Mouse (Mus musculus) liver, embryonic 13.5 days (tissue): ENCODE results near the gene Btbd35f16. TPM values are rescaled to one million over a fixed set of nuclear protein-coding genes. Genes with fewer than 3 reads are reported as not detected.
"Not testable (repeated sequence)": the region's sequence is repeated elsewhere in the genome, so short reads cannot be mapped to it uniquely, and the experiment has no call there.

Experiments used
- ATAC-seq: fragments of 200-750 bp; cut with Nextera tagmentation; 2 replicates; pipeline ENCODE4 v1.8.0; 2017; ENCODE audit warnings: low read depth, mild to moderate bottlenecking, moderate number of reproducible peaks, moderate library complexity
- DNase-seq: peaks from one replicate; pipeline ENCODE4 v3.0.0; 2022
- H3K27ac ChIP-seq: fragments of 300-500 bp; sonication (generic); 2 replicates; pipeline ENCODE4 v1.5.1; 2015; ENCODE audit warnings: moderate library complexity, mild to moderate bottlenecking, inconsistent platforms
- H3K27me3 ChIP-seq: fragments of 300-500 bp; sonication (generic); 2 replicates; pipeline ENCODE4 v1.6.1; 2015; ENCODE audit warnings: mild to moderate bottlenecking, inconsistent platforms
- H3K36me3 ChIP-seq: fragments of 300-500 bp; sonication (generic); 2 replicates; pipeline ENCODE4 v1.6.1; 2015; ENCODE audit warnings: mild to moderate bottlenecking, inconsistent platforms
- H3K4me1 ChIP-seq: fragments of 300-500 bp; sonication (generic); replicated peaks from 2 replicates; pipeline ENCODE4 v1.6.1; 2015; ENCODE audit warnings: inconsistent platforms
- H3K4me2 ChIP-seq: fragments of 300-500 bp; sonication (generic); 2 replicates; pipeline ENCODE4 v1.6.1; 2015; ENCODE audit warnings: inconsistent platforms, mild to moderate bottlenecking, moderate library complexity
- H3K4me3 ChIP-seq: fragments of 300-500 bp; sonication (generic); replicated peaks from 2 replicates; pipeline ENCODE4 v1.5.1; 2015; ENCODE audit warnings: mild to moderate bottlenecking, inconsistent platforms
- H3K9ac ChIP-seq: fragments of 300-500 bp; sonication (generic); 2 replicates; pipeline ENCODE4 v1.6.1; 2015; ENCODE audit warnings: mild to moderate bottlenecking, inconsistent platforms
- H3K9me3 ChIP-seq: fragments of 300-500 bp; sonication (generic); replicated peaks from 2 replicates; pipeline ENCODE4 v1.6.1; 2016; ENCODE audit warnings: inconsistent platforms
- WGBS: fragments of 180-500 bp; shearing (Covaris S2); methylation state at CpG from one replicate; pipeline ENCODE4 v1.1.7; 2015; ENCODE audit not compliant: insufficient replicate concordance; 5-methylcytosine and 5-hydroxymethylcytosine counted together
- polyA plus RNA-seq: library from polyadenylated mRNA; unstranded; fragments of >200 nt; fragmentation: Nextera tagmentation; extraction: Ambion mirVana; gene quantifications from 2 replicates; pipeline ENCODE4 v1.2.1, GENCODE M21; 2015

Gene Btbd35f16
- polyA plus RNA-seq: not detected in 2 replicates

- H3K4me2 ChIP-seq, H3K27me3 ChIP-seq, ATAC-seq, H3K4me1 ChIP-seq, H3K36me3 ChIP-seq, H3K4me3 ChIP-seq, H3K9ac ChIP-seq, DNase-seq, H3K9me3 ChIP-seq, H3K27ac ChIP-seq: not testable (repeated sequence)
- no CpG with 5 or more reads among the region's 3 CpGs for WGBS
Measured at GRCm38 (mm10) chrX:3956902-3957301, at the start of gene Btbd35f16. Gene Btbd35f16 (minus strand): TSS chrX:3957002.

Other genes starting within 250 kb of the Btbd35f16 start
- not detected in 2 replicates for gene Btbd35f10, start 204.1 kb downstream of the Btbd35f16 start, polyA plus RNA-seq
- gene Btbd35f3, start 80.7 kb upstream of the Btbd35f16 start, polyA plus RNA-seq: not detected in 2 replicates
- not detected in 2 replicates for gene Btbd35f28, start 239.6 kb upstream of the Btbd35f16 start, polyA plus RNA-seq